ENCODE assay signal across 8 mouse cellular contexts in the genomic region with DNA sequence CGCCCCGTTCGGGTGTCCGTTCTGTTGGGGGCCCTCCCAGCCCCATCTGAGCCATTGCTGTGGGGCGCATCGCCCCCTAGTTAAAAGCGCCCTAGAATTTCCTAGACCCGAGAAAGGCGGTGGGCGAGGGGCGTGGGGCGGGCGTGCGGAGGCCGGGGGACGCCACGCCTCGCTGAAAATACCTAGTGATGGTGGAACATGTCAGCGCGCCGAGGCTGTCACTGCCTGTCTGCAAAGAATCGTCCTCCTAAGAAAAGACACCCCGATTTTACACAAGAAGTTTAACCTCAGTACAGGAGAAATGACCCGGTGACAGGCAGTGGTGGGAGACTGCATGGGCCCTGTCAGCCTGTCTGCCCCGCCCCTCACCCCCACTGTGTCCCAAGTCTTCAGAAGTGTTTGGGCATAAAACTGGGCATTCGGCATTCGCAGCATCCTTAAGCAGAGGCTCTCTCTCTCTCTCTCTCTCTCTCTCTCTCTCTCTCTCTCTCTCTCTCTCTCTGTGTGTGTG. TPM values are rescaled to one million over a fixed set of nuclear protein-coding genes. Genes with fewer than 3 reads are reported as not detected.
A peak's percentile ranks its signal among the peaks of the same experiment; 100 is the strongest.
DNase-seq lines count a peak whose midpoint lies in the region; ATAC-seq and TF ChIP-seq lines count a peak whose summit lies in the region.

No protein-coding gene starts in this region.

- H3K27me3 ChIP-seq in testis, adult 2 months (ENCODE audit: control insufficient read depth, insufficient read depth, low read length), result no peaks in the 10 kb centered on the region
- H3K27me3 ChIP-seq in hindbrain, embryonic 15.5 days, result peaks cover 7% of the 10 kb centered on the region
- H3K27me3 ChIP-seq in liver, embryonic 16.5 days (ENCODE audit: control insufficient read depth, insufficient read depth, low read depth, low read length), result peaks cover 55% of the 10 kb centered on the region

- DNase-seq in cerebellum, postnatal 10 days, result peak; percentile 68 to 71
- no peak for DNase-seq in cerebellum, adult 9-11 months
- DNase-seq in testis, postnatal 10 days (ENCODE audit: low spot score), result no peak
- no peak for DNase-seq in natural killer cell, adult 2 months (ENCODE audit: low spot score in 2 of 2)
- DNase-seq in frontal cortex, postnatal 14 days (ENCODE audit: low spot score in 2 of 2), result no peak

- H3K9ac ChIP-seq in hindbrain, embryonic 15.5 days, result peak overlapping the region; percentile 73
- peak overlapping the region; percentile 28; the same call in 1 of the 2 replicates for H3K9ac ChIP-seq in liver, embryonic 16.5 days (ENCODE audit: low read depth, low read length)

- under 1% methylated on average over 27 of the region's 27 CpGs for WGBS in hindbrain, embryonic 15.5 days
- WGBS in liver, embryonic 16.5 days (ENCODE audit: insufficient replicate concordance), result 3% methylated on average over 27 of the region's 27 CpGs

- no peaks in the 10 kb centered on the region for H3K9me3 ChIP-seq in hindbrain, embryonic 15.5 days
- H3K9me3 ChIP-seq in liver, embryonic 16.5 days (replicated peaks; ENCODE audit: control insufficient read depth, low read length), result no peaks in the 10 kb centered on the region

- H3K4me1 ChIP-seq in testis, adult 2 months (ENCODE audit: control insufficient read depth, insufficient read depth, low read length), result peaks cover 11% of the 10 kb centered on the region
- H3K4me1 ChIP-seq in hindbrain, embryonic 15.5 days (replicated peaks), result peaks cover 21% of the 10 kb centered on the region
- peaks cover 14% of the 10 kb centered on the region for H3K4me1 ChIP-seq in liver, embryonic 16.5 days (ENCODE audit: control insufficient read depth, low read depth, low read length)

- peak overlapping the region; percentile 84 for H3K4me2 ChIP-seq in hindbrain, embryonic 15.5 days
- peak overlapping the region; percentile 86 for H3K4me2 ChIP-seq in liver, embryonic 16.5 days (ENCODE audit: low read depth, low read length)

- TF ChIP-seq POLR2A in testis, adult 2 months (IDR thresholded peaks at IDR 0.05; ENCODE audit: control insufficient read depth, low read depth, low read length), result no peak

- no peak for TF ChIP-seq CTCF in testis, adult 2 months (IDR thresholded peaks at IDR 0.05; ENCODE audit: control insufficient read depth, insufficient read depth, insufficient replicate concordance, low read depth, low read length)

- no peaks in the 10 kb centered on the region for H3K36me3 ChIP-seq in testis, adult 2 months (ENCODE audit: control insufficient read depth, insufficient read depth, low read length)
- H3K36me3 ChIP-seq in hindbrain, embryonic 15.5 days, result no peaks in the 10 kb centered on the region
- H3K36me3 ChIP-seq in liver, embryonic 16.5 days (ENCODE audit: control insufficient read depth, insufficient read depth), result no peaks in the 10 kb centered on the region

- H3K4me3 ChIP-seq in testis, adult 2 months (ENCODE audit: control insufficient read depth, low read depth, low read length), result peak overlapping the region; percentile 64
- peak overlapping the region; percentile 92 for H3K4me3 ChIP-seq in hindbrain, embryonic 15.5 days
- H3K4me3 ChIP-seq in liver, embryonic 16.5 days (ENCODE audit: low read depth, low read length), result peak overlapping the region; percentile 66

- no peak overlapping the region for H3K27ac ChIP-seq in testis, adult 2 months (ENCODE audit: control insufficient read depth, insufficient read depth, low read depth, low read length)
- H3K27ac ChIP-seq in hindbrain, embryonic 15.5 days (replicated peaks), result peak overlapping the region; percentile 61
- H3K27ac ChIP-seq in liver, embryonic 16.5 days (ENCODE audit: low read length), result no peak overlapping the region

- ATAC-seq in hindbrain, embryonic 15.5 days (ENCODE audit: low FRiP score, low read depth), result no peak
- no peak for ATAC-seq in liver, embryonic 16.5 days (ENCODE audit: low read depth)

RNA-seq across cellular contexts. Expression of gene Neurl1b, which starts 0.8 kb away (rescaled TPM):
- 0.54 and 0.58 TPM in 2 replicates for polyA plus RNA-seq in testis, adult 2 months (2012; rRNA removed)
- 1.6 and 1.9 TPM in 2 replicates for polyA plus RNA-seq in hindbrain, embryonic 15.5 days (2015; fragmentation: Nextera tagmentation; extraction: Ambion mirVana)
- polyA plus RNA-seq in liver, embryonic 16.5 days (2015; fragmentation: Nextera tagmentation; extraction: Ambion mirVana), result 0.04 and 0.07 TPM in 2 replicates

Comparison
In these comparisons a context has a peak if more than half of its experiments do, and no peak if none do; other contexts are left out.
1. DNase-seq: peak in cerebellum, postnatal 10 days (2 of 2); none in cerebellum, adult 9-11 months (single experiment), testis, postnatal 10 days (single experiment), natural killer cell, adult 2 months (0 of 2) and frontal cortex, postnatal 14 days (0 of 2).
2. Peak in every context shown above with its lines, with median percentiles within 50 percentile points of each other: H3K4me3 ChIP-seq.